Mouse (Mus musculus) hindbrain, embryonic 13.5 days (tissue): Measurements from ENCODE around the gene Cox6b2. TPM values are rescaled to one million over a fixed set of nuclear protein-coding genes. Genes with fewer than 3 reads are reported as not detected.
A peak's percentile ranks its signal among the peaks of the same experiment; 100 is the strongest.

ENCODE experiments used
- ATAC-seq: fragments of 200-750 bp; cut with Nextera tagmentation; 2 replicates; pipeline ENCODE4 v1.8.0; 2017; ENCODE audit warnings: moderate TSS enrichment; ENCODE audit not compliant: low FRiP score
- H3K27ac ChIP-seq: fragments of 300-500 bp; sonication (generic); 2 replicates; pipeline ENCODE4 v1.5.1; 2015; ENCODE audit warnings: inconsistent platforms, mild to moderate bottlenecking, moderate library complexity
- H3K27me3 ChIP-seq: fragments of 300-500 bp; sonication (generic); 2 replicates; pipeline ENCODE4 v1.6.1; 2015; ENCODE audit warnings: mild to moderate bottlenecking, inconsistent platforms
- H3K36me3 ChIP-seq: fragments of 300-500 bp; sonication (generic); 2 replicates; pipeline ENCODE4 v1.6.1; 2015; ENCODE audit warnings: mild to moderate bottlenecking, inconsistent platforms
- H3K4me1 ChIP-seq: fragments of 300-500 bp; sonication (generic); replicated peaks from 2 replicates; pipeline ENCODE4 v1.6.1; 2015; ENCODE audit warnings: inconsistent platforms
- H3K4me2 ChIP-seq: fragments of 300-500 bp; sonication (generic); 2 replicates; pipeline ENCODE4 v1.6.1; 2015; ENCODE audit warnings: inconsistent platforms, mild to moderate bottlenecking, moderate library complexity
- H3K4me3 ChIP-seq: fragments of 300-500 bp; sonication (generic); 2 replicates; pipeline ENCODE4 v1.5.1; 2015; ENCODE audit warnings: mild to moderate bottlenecking, inconsistent platforms
- H3K9ac ChIP-seq: fragments of 300-500 bp; sonication (generic); 2 replicates; pipeline ENCODE4 v1.6.1; 2015; ENCODE audit warnings: mild to moderate bottlenecking, inconsistent platforms
- H3K9me3 ChIP-seq: fragments of 300-500 bp; sonication (generic); 2 replicates; pipeline ENCODE4 v1.6.1; 2016; ENCODE audit warnings: inconsistent platforms
- WGBS: fragments of 180-500 bp; shearing (Covaris S2); methylation state at CpG from one replicate; pipeline ENCODE4 v1.1.7; 2015; 5-methylcytosine and 5-hydroxymethylcytosine counted together
- polyA plus RNA-seq: library from polyadenylated mRNA; unstranded; fragments of >200 nt; fragmentation: Nextera tagmentation; extraction: Ambion mirVana; gene quantifications from 2 replicates; pipeline ENCODE4 v1.2.1, GENCODE M21; 2015

Cox6b2 gene
- polyA plus RNA-seq, 1 experiment from 2014 or later, result 21.1 TPM

GRCm38 (mm10) chr7:4748321-4748720, 4.6 kb downstream of the Cox6b2 start:
- peaks cover 43% of the 10 kb centered on the region for H3K36me3 ChIP-seq
- H3K4me1 ChIP-seq, result peaks cover 45% of the 10 kb centered on the region
- 82% methylated on average over 4 of the region's 4 CpGs for whole genome bisulfite sequencing
- H3K9me3 ChIP-seq, result no peaks in the 10 kb centered on the region
- no peak overlapping the region for H3K9ac ChIP-seq
- 0 out of 2 replicates have a peak, but pooled peaks cover 12% of the 10 kb centered on the region for H3K27me3 ChIP-seq
- no peak overlapping the region for H3K4me2 ChIP-seq
- no peak overlapping the region for H3K4me3 ChIP-seq
- ATAC-seq, result no peak
- no peak overlapping the region for H3K27ac ChIP-seq

- Histone ChIP-seq H3K9ac (0 out of 2 replicates have a peak overlapping the region, but pooled peaks have one; percentile 15), H3K36me3 (peaks cover 53% of the 10 kb centered on the region), H3K4me3 (no peak overlapping the region), H3K9me3 (no peaks in the 10 kb centered on the region), H3K4me2 (no peak overlapping the region), H3K27me3 (0 out of 2 replicates have a peak, but pooled peaks cover 9% of the 10 kb centered on the region), H3K4me1 (peaks cover 45% of the 10 kb centered on the region), H3K27ac (no peak overlapping the region)
- WGBS, result 79% methylated on average over 9 of the region's 9 CpGs
- ATAC-seq, result no peak
Observed at GRCm38 (mm10) chr7:4747156-4747899, 5.6 kb downstream of the Cox6b2 start.

GRCm38 (mm10) chr7:4746326-4746980, 6.4 kb downstream of the Cox6b2 start:
- Histone ChIP-seq H3K9ac (peak overlapping the region; percentile 15; the same call in 1 of the 2 replicates), H3K4me3 (no peak overlapping the region), H3K27me3 (0 out of 2 replicates have a peak, but pooled peaks cover 4% of the 10 kb centered on the region), H3K27ac (no peak overlapping the region), H3K36me3 (peaks cover 53% of the 10 kb centered on the region), H3K4me1 (peaks cover 45% of the 10 kb centered on the region), H3K9me3 (no peaks in the 10 kb centered on the region), H3K4me2 (no peak overlapping the region)
- no peak for ATAC-seq
- 82% methylated on average over 22 of the region's 22 CpGs for WGBS

GRCm38 (mm10) chr7:4744886-4745285, 8.0 kb downstream of the Cox6b2 start:
- Histone ChIP-seq H3K4me3 (no peak overlapping the region), H3K4me2 (no peak overlapping the region), H3K36me3 (peaks cover 53% of the 10 kb centered on the region), H3K27me3 (no peaks in the 10 kb centered on the region), H3K9ac (no peak overlapping the region), H3K4me1 (peaks cover 54% of the 10 kb centered on the region), H3K9me3 (no peaks in the 10 kb centered on the region), H3K27ac (no peak overlapping the region)
- no peak for ATAC-seq
- 97% methylated on average over 6 of the region's 6 CpGs for WGBS

GRCm38 (mm10) chr7:4743354-4743753, 9.5 kb downstream of the Cox6b2 start:
- Histone ChIP-seq H3K4me3 (no peak overlapping the region), H3K4me2 (0 out of 2 replicates have a peak overlapping the region, but pooled peaks have one; percentile 87), H3K9me3 (no peaks in the 10 kb centered on the region), H3K9ac (no peak overlapping the region), H3K27ac (no peak overlapping the region), H3K27me3 (no peaks in the 10 kb centered on the region), H3K36me3 (peaks cover 49% of the 10 kb centered on the region), H3K4me1 (peaks cover 62% of the 10 kb centered on the region)
- ATAC-seq, result no peak
- 64% methylated on average over 2 of the region's 2 CpGs for WGBS

GRCm38 (mm10) chr7:4742482-4742819, 10.4 kb downstream of the Cox6b2 start:
- Histone ChIP-seq H3K9ac (peak overlapping the region; percentile 93), H3K36me3 (peaks cover 46% of the 10 kb centered on the region), H3K4me1 (peaks cover 63% of the 10 kb centered on the region), H3K4me2 (peak overlapping the region; percentile 87), H3K27me3 (no peaks in the 10 kb centered on the region), H3K4me3 (no peak overlapping the region), H3K27ac (no peak overlapping the region), H3K9me3 (no peaks in the 10 kb centered on the region)
- no peak for ATAC-seq
- WGBS, result 86% methylated on average over 6 of the region's 6 CpGs

- H3K9me3 ChIP-seq, result no peaks in the 10 kb centered on the region
- peak overlapping the region; percentile 93 for H3K9ac ChIP-seq
- ATAC-seq, result no peak
- H3K4me3 ChIP-seq, result peak overlapping the region; percentile 78
- H3K4me2 ChIP-seq, result peak overlapping the region; percentile 87
- peaks cover 42% of the 10 kb centered on the region for H3K36me3 ChIP-seq
- peaks cover 61% of the 10 kb centered on the region for H3K4me1 ChIP-seq
- WGBS, result 80% methylated on average over 21 of the region's 21 CpGs
- no peaks in the 10 kb centered on the region for H3K27me3 ChIP-seq
- peak overlapping the region; percentile 95 for H3K27ac ChIP-seq
Observed at GRCm38 (mm10) chr7:4741672-4742481, 11.0 kb downstream of the Cox6b2 start.

GRCm38 (mm10) chr7:4741151-4741550, 11.7 kb downstream of the Cox6b2 start:
- Histone ChIP-seq H3K27me3 (no peaks in the 10 kb centered on the region), H3K4me3 (peak overlapping the region; percentile 78), H3K27ac (peak overlapping the region; percentile 95), H3K9ac (peak overlapping the region; percentile 93), H3K9me3 (no peaks in the 10 kb centered on the region), H3K4me1 (peaks cover 54% of the 10 kb centered on the region), H3K36me3 (peaks cover 34% of the 10 kb centered on the region), H3K4me2 (peak overlapping the region; percentile 87)
- under 1% methylated on average over 4 of the region's 4 CpGs for WGBS
- no peak for ATAC-seq

- Histone ChIP-seq H3K9me3 (no peaks in the 10 kb centered on the region), H3K36me3 (peaks cover 26% of the 10 kb centered on the region), H3K4me1 (peaks cover 45% of the 10 kb centered on the region), H3K4me2 (peak overlapping the region; percentile 87), H3K9ac (peak overlapping the region; percentile 93), H3K27me3 (no peaks in the 10 kb centered on the region), H3K4me3 (peak overlapping the region; percentile 78), H3K27ac (peak overlapping the region; percentile 95)
- ATAC-seq, result peak; percentile 49
- WGBS, result 0% methylated on average over 5 of the region's 14 CpGs
Observed at GRCm38 (mm10) chr7:4740309-4740727, 12.6 kb downstream of the Cox6b2 start.

GRCm38 (mm10) chr7:4739544-4740275, 13.2 kb downstream of the Cox6b2 start, which contains the start of gene Kmt5c:
Gene Kmt5c, plus strand, starts transcription at chr7:4740115.
- Histone ChIP-seq H3K9me3 (no peaks in the 10 kb centered on the region), H3K27ac (peak within 1 kb of the TSS; percentile 95), H3K4me1 (peaks cover 44% of the 10 kb centered on the region), H3K4me3 (peak within 1 kb of the TSS; percentile 78), H3K9ac (peak within 1 kb of the TSS; percentile 93), H3K27me3 (no peaks in the 10 kb centered on the region), H3K36me3 (peaks cover 22% of the 10 kb centered on the region), H3K4me2 (peak within 1 kb of the TSS; percentile 87)
- WGBS, result under 1% methylated on average over 34 of the region's 44 CpGs
- peak; percentile 97 for ATAC-seq

- Histone ChIP-seq H3K27me3 (no peaks in the 10 kb centered on the region), H3K4me1 (peaks cover 44% of the 10 kb centered on the region), H3K27ac (peak overlapping the region; percentile 88), H3K4me3 (peak overlapping the region; percentile 40), H3K9me3 (no peaks in the 10 kb centered on the region), H3K9ac (peak overlapping the region; percentile 46; the same call in 1 of the 2 replicates), H3K36me3 (peaks cover 16% of the 10 kb centered on the region), H3K4me2 (peak overlapping the region; percentile 60)
- 45% methylated on average over 10 of the region's 10 CpGs for WGBS
- ATAC-seq, result no peak
Observed at GRCm38 (mm10) chr7:4739041-4739543, 13.8 kb downstream of the Cox6b2 start.
